Mouse (Mus musculus) mature B cell (primary cell): ENCODE results near the gene Pank4.

Experiments used
- in situ Hi-C: fragments of 300-500 bp; cut with MboI; formaldehyde crosslinking; loops from 2 replicates; pipeline ENCODE4 v1.14.3; 2019

Pank4 gene

GRCm38 (mm10) chr4:154965856-154966255, 1.9 kb downstream of the Pank4 start:
- in situ Hi-C loops = loop anchor here (10.0 kb wide), 1 partner anchor 119 kb away; the partner anchor contains the start of genes Morn1 and Rer1

- in situ Hi-C loops = loop anchor here (10.0 kb wide), 1 partner anchor 118 kb away; the partner anchor contains the start of genes Morn1 and Rer1
Observed at GRCm38 (mm10) chr4:154967173-154967572, 3.2 kb downstream of the Pank4 start.

GRCm38 (mm10) chr4:154972546-154972945, 8.6 kb downstream of the Pank4 start:
- in situ Hi-C loops = no loop called here

- in situ Hi-C loops = no loop called here
Observed at GRCm38 (mm10) chr4:154974163-154974611, 10.3 kb downstream of the Pank4 start.

GRCm38 (mm10) chr4:154980110-154980509, 16.2 kb downstream of the Pank4 start:
- in situ Hi-C loops = no loop called here

GRCm38 (mm10) chr4:154981076-154981475, 17.2 kb downstream of the Pank4 start:
- in situ Hi-C loops = no loop called here

- in situ Hi-C loops = no loop called here
Observed at GRCm38 (mm10) chr4:154981530-154981929, 17.6 kb downstream of the Pank4 start.

GRCm38 (mm10) chr4:154982247-154983120, 18.6 kb downstream of the Pank4 start:
- in situ Hi-C loops = no loop called here

- in situ Hi-C loops = no loop called here
Observed at GRCm38 (mm10) chr4:154983767-154984166, 19.8 kb downstream of the Pank4 start.

- in situ Hi-C loops = no loop called here
Observed at GRCm38 (mm10) chr4:154985151-154985777, 21.3 kb downstream of the Pank4 start.

- in situ Hi-C loops = no loop called here
Observed at GRCm38 (mm10) chr4:154986096-154986495, 22.2 kb downstream of the Pank4 start.

- in situ Hi-C loops = no loop called here
Observed at GRCm38 (mm10) chr4:154986750-154987149, 22.8 kb downstream of the Pank4 start.

- in situ Hi-C loops = no loop called here
Observed at GRCm38 (mm10) chr4:154994876-154995275, 31.0 kb downstream of the Pank4 start.

GRCm38 (mm10) chr4:154996572-154997154, 32.7 kb downstream of the Pank4 start:
- in situ Hi-C loops = no loop called here

GRCm38 (mm10) chr4:154999379-154999778, 35.5 kb downstream of the Pank4 start:
- in situ Hi-C loops = no loop called here

- in situ Hi-C loops = no loop called here
Observed at GRCm38 (mm10) chr4:155005278-155005677, 41.4 kb downstream of the Pank4 start.

GRCm38 (mm10) chr4:155006296-155006695, 42.4 kb downstream of the Pank4 start:
- in situ Hi-C loops = no loop called here

GRCm38 (mm10) chr4:155007641-155008040, 43.7 kb downstream of the Pank4 start:
- in situ Hi-C loops = no loop called here

- in situ Hi-C loops = no loop called here
Observed at GRCm38 (mm10) chr4:155008075-155008474, 44.2 kb downstream of the Pank4 start.

- in situ Hi-C loops = no loop called here
Observed at GRCm38 (mm10) chr4:155009216-155009615, 45.3 kb downstream of the Pank4 start.

GRCm38 (mm10) chr4:155010870-155011269, 46.9 kb downstream of the Pank4 start:
- in situ Hi-C loops = no loop called here

GRCm38 (mm10) chr4:155011312-155012025, 47.5 kb downstream of the Pank4 start:
- in situ Hi-C loops = no loop called here
